Mouse (Mus musculus): Measurements from ENCODE around the gene Tmem121b. TPM values are rescaled to one million over a fixed set of nuclear protein-coding genes. Genes with fewer than 3 reads are reported as not detected.
A peak's percentile ranks its signal among the peaks of the same experiment; 100 is the strongest.

The Tmem121b gene
- total RNA-seq, 2 experiments from 2014 or later = not detected

- DNase-seq = no peak
Measured at GRCm38 (mm10) chr6:120492499-120493373, 871 bp downstream of the Tmem121b start.

GRCm38 (mm10) chr6:120491862-120492498 lies 1.6 kb downstream of the Tmem121b start:
- no peak for DNase-seq

- no peak for DNase-seq
Measured at GRCm38 (mm10) chr6:120491064-120491463, 2.5 kb downstream of the Tmem121b start.

- no peak for DNase-seq
Measured at GRCm38 (mm10) chr6:120489461-120489860, 4.1 kb downstream of the Tmem121b start.

GRCm38 (mm10) chr6:120488647-120489046 lies 5.0 kb downstream of the Tmem121b start:
- no peak for DNase-seq

- DNase-seq = no peak
Measured at GRCm38 (mm10) chr6:120486051-120486510, 7.5 kb downstream of the Tmem121b start.

- DNase-seq = no peak
Measured at GRCm38 (mm10) chr6:120485038-120485437, 8.6 kb downstream of the Tmem121b start.

GRCm38 (mm10) chr6:120483211-120483626 lies 10.4 kb downstream of the Tmem121b start:
- no peak for DNase-seq

- DNase-seq = peak; percentile 17
Measured at GRCm38 (mm10) chr6:120482756-120483155, 10.9 kb downstream of the Tmem121b start.

GRCm38 (mm10) chr6:120482021-120482420 lies 11.6 kb downstream of the Tmem121b start:
- DNase-seq = no peak

GRCm38 (mm10) chr6:120481538-120481937 lies 12.1 kb downstream of the Tmem121b start:
- DNase-seq = peak; percentile 20

- DNase-seq = no peak
Measured at GRCm38 (mm10) chr6:120480361-120480760, 13.2 kb downstream of the Tmem121b start.

- DNase-seq = no peak
Measured at GRCm38 (mm10) chr6:120479302-120479701, 14.3 kb downstream of the Tmem121b start.

- no peak for DNase-seq
Measured at GRCm38 (mm10) chr6:120475288-120475687, 18.3 kb downstream of the Tmem121b start.

GRCm38 (mm10) chr6:120473427-120473826 lies 20.2 kb downstream of the Tmem121b start:
- no peak for DNase-seq

GRCm38 (mm10) chr6:120472455-120473140 lies 21.0 kb downstream of the Tmem121b start:
- no peak for DNase-seq

GRCm38 (mm10) chr6:120471991-120472441 lies 21.6 kb downstream of the Tmem121b start:
- no peak for DNase-seq

GRCm38 (mm10) chr6:120470666-120471065 lies 22.9 kb downstream of the Tmem121b start:
- no peak for DNase-seq

GRCm38 (mm10) chr6:120469770-120470169 lies 23.8 kb downstream of the Tmem121b start:
- DNase-seq = no peak

GRCm38 (mm10) chr6:120469268-120469667 lies 24.3 kb downstream of the Tmem121b start:
- DNase-seq = no peak

- no peak for DNase-seq
Measured at GRCm38 (mm10) chr6:120468259-120468658, 25.3 kb downstream of the Tmem121b start.

- DNase-seq = no peak
Measured at GRCm38 (mm10) chr6:120466609-120467329, 26.8 kb downstream of the Tmem121b start.
